Comparison of ENCODE assay signal across 8 mouse cellular contexts in the genomic region with DNA sequence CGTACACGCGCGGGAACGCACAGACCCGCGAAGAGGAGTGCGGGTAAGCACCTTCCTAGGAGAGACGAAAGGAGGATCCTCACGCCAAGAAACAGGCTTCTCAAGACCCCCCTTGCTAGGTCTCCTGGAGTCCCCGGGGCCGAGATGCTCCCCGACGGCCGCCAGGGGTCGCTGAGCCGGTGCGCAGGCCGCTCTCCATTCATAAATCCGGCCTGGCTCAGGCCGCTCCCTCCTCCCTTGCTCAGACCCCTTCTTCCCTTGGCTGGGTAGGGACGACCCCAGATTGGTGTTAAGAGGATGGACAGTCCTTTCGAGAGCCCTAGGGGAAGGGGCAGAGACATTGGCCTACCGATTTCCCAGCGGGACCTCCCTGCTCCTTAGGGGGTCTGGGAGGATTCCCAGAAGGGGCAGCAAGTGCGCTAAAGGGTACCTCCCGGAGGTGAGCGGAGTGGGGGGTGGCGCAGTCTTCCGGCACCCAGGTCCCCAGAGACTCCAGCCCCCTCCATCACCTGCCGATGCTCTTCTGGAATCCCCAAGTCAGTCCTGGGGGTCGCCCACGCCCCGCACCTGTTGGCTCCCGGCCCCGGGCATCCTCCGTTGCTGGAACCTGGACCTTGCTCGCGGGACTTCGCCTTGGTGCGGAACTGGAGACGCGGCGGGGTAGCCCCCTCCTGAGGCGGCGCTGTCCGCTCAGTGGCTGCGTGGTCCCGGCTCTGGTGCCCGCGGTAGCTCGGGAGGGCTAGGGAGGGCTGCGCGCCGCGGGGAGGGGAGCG. TPM values are rescaled to one million over a fixed set of nuclear protein-coding genes. Genes with fewer than 3 reads are reported as not detected.
DNase-seq lines count a peak whose midpoint lies in the region; ATAC-seq and TF ChIP-seq lines count a peak whose summit lies in the region.

No protein-coding gene starts in this region.

- peak; percentile 94 for TF ChIP-seq CTCF in intestine, postnatal 0 days (IDR thresholded peaks at IDR 0.05; ENCODE audit: low read depth)

- H3K9me3 ChIP-seq in intestine, postnatal 0 days (ENCODE audit: control insufficient read depth): no peaks in the 10 kb centered on the region
- no peaks in the 10 kb centered on the region for H3K9me3 ChIP-seq in limb, embryonic 12.5 days
- H3K9me3 ChIP-seq in midbrain, embryonic 14.5 days (ENCODE audit: control insufficient read depth, low read length): no peaks in the 10 kb centered on the region

- H3K27ac ChIP-seq in intestine, postnatal 0 days (ENCODE audit: low read depth, low read length): no peak overlapping the region
- H3K27ac ChIP-seq in limb, embryonic 12.5 days: no peak overlapping the region
- H3K27ac ChIP-seq in midbrain, embryonic 14.5 days (replicated peaks; ENCODE audit: low read depth, low read length): no peak overlapping the region

- peaks cover 39% of the 10 kb centered on the region for H3K27me3 ChIP-seq in intestine, postnatal 0 days (replicated peaks; ENCODE audit: control insufficient read depth, insufficient read depth, low read length)
- peaks cover 70% of the 10 kb centered on the region for H3K27me3 ChIP-seq in limb, embryonic 12.5 days
- peaks cover 26% of the 10 kb centered on the region for H3K27me3 ChIP-seq in midbrain, embryonic 14.5 days (ENCODE audit: control insufficient read depth, insufficient read depth, low read length)

- peak overlapping the region; percentile 22; the same call in 1 of the 2 replicates for H3K9ac ChIP-seq in intestine, postnatal 0 days (ENCODE audit: low read depth, low read length)
- peak overlapping the region; percentile 50 for H3K9ac ChIP-seq in limb, embryonic 12.5 days (replicated peaks)
- H3K9ac ChIP-seq in midbrain, embryonic 14.5 days (replicated peaks; ENCODE audit: low read length): peak overlapping the region; percentile 47

- no peaks in the 10 kb centered on the region for H3K36me3 ChIP-seq in intestine, postnatal 0 days (ENCODE audit: control insufficient read depth, insufficient read depth)
- H3K36me3 ChIP-seq in limb, embryonic 12.5 days: no peaks in the 10 kb centered on the region
- no peaks in the 10 kb centered on the region for H3K36me3 ChIP-seq in midbrain, embryonic 14.5 days (ENCODE audit: control insufficient read depth, insufficient read depth, low read length)

- under 1% methylated on average over 55 of the region's 57 CpGs for WGBS in intestine, postnatal 0 days
- under 1% methylated on average over 57 of the region's 57 CpGs for WGBS in limb, embryonic 12.5 days
- 1% methylated on average over 57 of the region's 57 CpGs for WGBS in midbrain, embryonic 14.5 days

- 0 out of 2 replicates have a peak, but pooled peaks cover 9% of the 10 kb centered on the region for H3K4me1 ChIP-seq in intestine, postnatal 0 days (replicated peaks; ENCODE audit: control insufficient read depth, insufficient read depth, low read length)
- peaks cover 13% of the 10 kb centered on the region for H3K4me1 ChIP-seq in limb, embryonic 12.5 days (replicated peaks)
- H3K4me1 ChIP-seq in midbrain, embryonic 14.5 days (ENCODE audit: control insufficient read depth, insufficient read depth, low read length): peaks cover 18% of the 10 kb centered on the region

- peak overlapping the region; percentile 29 for H3K4me3 ChIP-seq in intestine, postnatal 0 days (ENCODE audit: low read depth, low read length)
- H3K4me3 ChIP-seq in limb, embryonic 12.5 days (replicated peaks): peak overlapping the region; percentile 42
- peak overlapping the region; percentile 41 for H3K4me3 ChIP-seq in midbrain, embryonic 14.5 days (replicated peaks; ENCODE audit: low read depth, low read length)

- H3K4me2 ChIP-seq in intestine, postnatal 0 days (replicated peaks; ENCODE audit: low read depth): peak overlapping the region; percentile 58
- H3K4me2 ChIP-seq in limb, embryonic 12.5 days: peak overlapping the region; percentile 75
- peak overlapping the region; percentile 88 for H3K4me2 ChIP-seq in midbrain, embryonic 14.5 days (ENCODE audit: low read length)

- peak; percentile 27 to 55 for DNase-seq in frontal cortex, postnatal 14 days (ENCODE audit: low spot score in 2 of 2)
- peak; percentile 83 for DNase-seq in embryo, embryonic 10.5 days (ENCODE audit: low spot score)
- peak; percentile 90 for DNase-seq in midbrain, embryonic 14.5 days
- DNase-seq in spleen, postnatal 4 days (ENCODE audit: low spot score in 2 of 2): peak; percentile 64 to 87

- no peak for ATAC-seq in frontal cortex, adult (ENCODE audit: low TSS enrichment)
- peak; percentile 79 for ATAC-seq in granulocyte monocyte progenitor cell, adult 5-6 weeks (replicated peaks; ENCODE audit: poor library complexity, severe bottlenecking)
- ATAC-seq in intestine, postnatal 0 days: 0 out of 2 replicates have a peak, but pooled peaks have one; percentile 22
- ATAC-seq in limb, embryonic 12.5 days (ENCODE audit: insufficient number of reproducible peaks, insufficient read depth, low FRiP score, low TSS enrichment, low read depth): peak; percentile 62
- peak; percentile 50; the same call in 1 of the 2 replicates for ATAC-seq in midbrain, embryonic 14.5 days (ENCODE audit: low FRiP score, low TSS enrichment)

RNA-seq across cellular contexts. Expression of a gene that starts 0.5 kb away (rescaled TPM):
- not detected in 2 replicates for total RNA-seq in granulocyte monocyte progenitor cell, adult 5-6 weeks (2014; fragmentation: Nextera tagmentation)
- total RNA-seq in granulocyte monocyte progenitor cell, adult 5-6 weeks (2017): not detected in 2 replicates
- polyA plus RNA-seq in intestine, postnatal 0 days (2015; fragmentation: Nextera tagmentation; extraction: Ambion mirVana): 0.81 and 0.91 TPM in 2 replicates
- polyA plus RNA-seq in limb, embryonic 12.5 days (2016; fragmentation: Nextera tagmentation; extraction: Ambion mirVana): not detected in 2 replicates
- 1.6 TPM in 2 replicates for polyA plus RNA-seq in midbrain, embryonic 14.5 days (2014; fragmentation: Nextera tagmentation; extraction: Ambion mirVana)

RNA-seq across cellular contexts. Expression of a gene that starts 36.3 kb away (rescaled TPM):
- 22.7 and 60.5 TPM in 2 replicates for total RNA-seq in granulocyte monocyte progenitor cell, adult 5-6 weeks (2014; fragmentation: Nextera tagmentation)
- total RNA-seq in granulocyte monocyte progenitor cell, adult 5-6 weeks (2017): 10.4 and 12.4 TPM in 2 replicates
- 72.7 and 73.4 TPM in 2 replicates for polyA plus RNA-seq in intestine, postnatal 0 days (2015; fragmentation: Nextera tagmentation; extraction: Ambion mirVana)
- polyA plus RNA-seq in limb, embryonic 12.5 days (2016; fragmentation: Nextera tagmentation; extraction: Ambion mirVana): 64.6 and 64.7 TPM in 2 replicates
- 68.8 and 71.6 TPM in 2 replicates for polyA plus RNA-seq in midbrain, embryonic 14.5 days (2014; fragmentation: Nextera tagmentation; extraction: Ambion mirVana)

RNA-seq across cellular contexts. Expression of a gene that starts 36.3 kb away (rescaled TPM):
- 1.5 TPM in 1 of 2 replicates, not detected in the other for total RNA-seq in granulocyte monocyte progenitor cell, adult 5-6 weeks (2014; fragmentation: Nextera tagmentation)
- total RNA-seq in granulocyte monocyte progenitor cell, adult 5-6 weeks (2017): 0.82 and 1.1 TPM in 2 replicates
- 87.2 and 88.8 TPM in 2 replicates for polyA plus RNA-seq in intestine, postnatal 0 days (2015; fragmentation: Nextera tagmentation; extraction: Ambion mirVana)
- polyA plus RNA-seq in limb, embryonic 12.5 days (2016; fragmentation: Nextera tagmentation; extraction: Ambion mirVana): 7.8 and 10.3 TPM in 2 replicates
- polyA plus RNA-seq in midbrain, embryonic 14.5 days (2014; fragmentation: Nextera tagmentation; extraction: Ambion mirVana): 1.2 and 1.7 TPM in 2 replicates
